Mouse (Mus musculus): ENCODE data around the gene Snai1. TPM values are rescaled to one million over a fixed set of nuclear protein-coding genes. Genes with fewer than 3 reads are reported as not detected.
A peak's percentile ranks its signal among the peaks of the same experiment; 100 is the strongest.

The Snai1 gene
- polyA plus RNA-seq, 1 experiment from 2014 or later = 2.7 TPM

- 50% methylated on average over 12 of the region's 12 CpGs for WGBS
- 0 out of 2 replicates have a peak, but pooled peaks have one; percentile 36 for ATAC-seq (replicated peaks)
- no peaks in the 10 kb centered on the region for H3K9me3 ChIP-seq
Observed at GRCm38 (mm10) chr2:167563703-167564102, 25.7 kb downstream of the Snai1 start.

GRCm38 (mm10) chr2:167564551-167565311, 26.7 kb downstream of the Snai1 start:
- no peak for ATAC-seq (replicated peaks)
- no peak overlapping the region for H3K4me2 ChIP-seq (replicated peaks)
- H3K4me1 ChIP-seq = peaks cover 12% of the 10 kb centered on the region; the same call in 1 of the 2 replicates
- 88% methylated on average over 13 of the region's 13 CpGs for WGBS
- H3K36me3 ChIP-seq = no peaks in the 10 kb centered on the region
- H3K9ac ChIP-seq (replicated peaks) = no peak overlapping the region
- H3K27me3 ChIP-seq = peaks cover 5% of the 10 kb centered on the region; the same call in 1 of the 2 replicates
- H3K27ac ChIP-seq (replicated peaks) = no peak overlapping the region
- H3K9me3 ChIP-seq = no peaks in the 10 kb centered on the region
- no peak overlapping the region for H3K4me3 ChIP-seq

More at GRCm38 (mm10) chr2:167563703-167564102, 25.7 kb downstream of the Snai1 start:
- Histone ChIP-seq H3K4me3 (no peak overlapping the region), H3K4me1 (peaks cover 17% of the 10 kb centered on the region; the same call in 1 of the 2 replicates), H3K27ac (replicated peaks) (no peak overlapping the region), H3K27me3 (peaks cover 9% of the 10 kb centered on the region; the same call in 1 of the 2 replicates), H3K9ac (replicated peaks) (no peak overlapping the region), H3K4me2 (replicated peaks) (no peak overlapping the region), H3K36me3 (no peaks in the 10 kb centered on the region)

GRCm38 (mm10) chr2:167565312-167565656, 27.3 kb downstream of the Snai1 start:
- Histone ChIP-seq H3K36me3 (no peaks in the 10 kb centered on the region), H3K9me3 (no peaks in the 10 kb centered on the region), H3K4me2 (replicated peaks) (no peak overlapping the region), H3K4me3 (no peak overlapping the region), H3K27me3 (no peaks in the 10 kb centered on the region), H3K9ac (replicated peaks) (no peak overlapping the region), H3K4me1 (peaks cover 11% of the 10 kb centered on the region; the same call in 1 of the 2 replicates), H3K27ac (replicated peaks) (no peak overlapping the region)
- WGBS = 75% methylated on average over 3 of the region's 3 CpGs
- no peak for ATAC-seq (replicated peaks)

GRCm38 (mm10) chr2:167565682-167566081, 27.7 kb downstream of the Snai1 start:
- H3K4me3 ChIP-seq = no peak overlapping the region
- no peaks in the 10 kb centered on the region for H3K9me3 ChIP-seq
- H3K4me1 ChIP-seq = peaks cover 11% of the 10 kb centered on the region; the same call in 1 of the 2 replicates
- H3K36me3 ChIP-seq = no peaks in the 10 kb centered on the region
- no peak overlapping the region for H3K27ac ChIP-seq (replicated peaks)
- no peak overlapping the region for H3K9ac ChIP-seq (replicated peaks)
- H3K4me2 ChIP-seq (replicated peaks) = no peak overlapping the region
- no peak for ATAC-seq (replicated peaks)
- H3K27me3 ChIP-seq = no peaks in the 10 kb centered on the region
- 30% methylated on average over 19 of the region's 19 CpGs for WGBS

- Histone ChIP-seq H3K36me3 (no peaks in the 10 kb centered on the region), H3K9me3 (no peaks in the 10 kb centered on the region), H3K4me2 (replicated peaks) (no peak overlapping the region), H3K4me3 (no peak overlapping the region), H3K27ac (replicated peaks) (no peak overlapping the region), H3K27me3 (no peaks in the 10 kb centered on the region), H3K4me1 (peaks cover 5% of the 10 kb centered on the region; the same call in 1 of the 2 replicates), H3K9ac (replicated peaks) (no peak overlapping the region)
- WGBS = 87% methylated on average over 9 of the region's 9 CpGs
- no peak for ATAC-seq (replicated peaks)
Observed at GRCm38 (mm10) chr2:167568112-167568511, 30.1 kb downstream of the Snai1 start.

- Histone ChIP-seq H3K27ac (replicated peaks) (no peak overlapping the region), H3K4me2 (replicated peaks) (no peak overlapping the region), H3K27me3 (no peaks in the 10 kb centered on the region), H3K9ac (replicated peaks) (no peak overlapping the region), H3K36me3 (no peaks in the 10 kb centered on the region), H3K4me1 (no peaks in the 10 kb centered on the region), H3K4me3 (no peak overlapping the region), H3K9me3 (no peaks in the 10 kb centered on the region)
- no peak for ATAC-seq (replicated peaks)
- 72% methylated on average over 13 of the region's 13 CpGs for WGBS
Observed at GRCm38 (mm10) chr2:167569934-167570651, 32.1 kb downstream of the Snai1 start.

GRCm38 (mm10) chr2:167570815-167571214, 32.8 kb downstream of the Snai1 start:
- no peak overlapping the region for H3K27ac ChIP-seq (replicated peaks)
- H3K4me1 ChIP-seq = no peaks in the 10 kb centered on the region
- no peaks in the 10 kb centered on the region for H3K9me3 ChIP-seq
- WGBS = 92% methylated on average over 6 of the region's 6 CpGs
- H3K36me3 ChIP-seq = no peaks in the 10 kb centered on the region
- no peaks in the 10 kb centered on the region for H3K27me3 ChIP-seq
- no peak for ATAC-seq (replicated peaks)
- no peak overlapping the region for H3K9ac ChIP-seq (replicated peaks)
- no peak overlapping the region for H3K4me3 ChIP-seq
- H3K4me2 ChIP-seq (replicated peaks) = no peak overlapping the region

GRCm38 (mm10) chr2:167571442-167572220, 33.6 kb downstream of the Snai1 start:
- Histone ChIP-seq H3K9ac (replicated peaks) (no peak overlapping the region), H3K27me3 (no peaks in the 10 kb centered on the region), H3K4me1 (no peaks in the 10 kb centered on the region), H3K9me3 (no peaks in the 10 kb centered on the region), H3K27ac (replicated peaks) (no peak overlapping the region), H3K4me2 (replicated peaks) (no peak overlapping the region), H3K4me3 (no peak overlapping the region), H3K36me3 (no peaks in the 10 kb centered on the region)
- 87% methylated on average over 18 of the region's 18 CpGs for WGBS
- no peak for ATAC-seq (replicated peaks)

GRCm38 (mm10) chr2:167574814-167575213, 36.8 kb downstream of the Snai1 start:
- no peaks in the 10 kb centered on the region for H3K9me3 ChIP-seq
- H3K9ac ChIP-seq (replicated peaks) = no peak overlapping the region
- no peak for ATAC-seq (replicated peaks)
- H3K4me1 ChIP-seq = no peaks in the 10 kb centered on the region
- H3K27ac ChIP-seq (replicated peaks) = no peak overlapping the region
- no peaks in the 10 kb centered on the region for H3K27me3 ChIP-seq
- H3K36me3 ChIP-seq = no peaks in the 10 kb centered on the region
- no peak overlapping the region for H3K4me2 ChIP-seq (replicated peaks)
- WGBS = 62% methylated on average over 9 of the region's 9 CpGs
- no peak overlapping the region for H3K4me3 ChIP-seq

- no peaks in the 10 kb centered on the region for H3K4me1 ChIP-seq
- no peak overlapping the region for H3K4me3 ChIP-seq
- no peak overlapping the region for H3K9ac ChIP-seq (replicated peaks)
- H3K27me3 ChIP-seq = no peaks in the 10 kb centered on the region
- H3K27ac ChIP-seq (replicated peaks) = no peak overlapping the region
- ATAC-seq (replicated peaks) = no peak
- no peaks in the 10 kb centered on the region for H3K36me3 ChIP-seq
- WGBS = 88% methylated on average over 7 of the region's 7 CpGs
- H3K4me2 ChIP-seq (replicated peaks) = no peak overlapping the region
- no peaks in the 10 kb centered on the region for H3K9me3 ChIP-seq
Observed at GRCm38 (mm10) chr2:167575581-167575980, 37.6 kb downstream of the Snai1 start.

GRCm38 (mm10) chr2:167576121-167576620, 38.2 kb downstream of the Snai1 start:
- Histone ChIP-seq H3K27me3 (no peaks in the 10 kb centered on the region), H3K4me2 (replicated peaks) (no peak overlapping the region), H3K4me3 (no peak overlapping the region), H3K27ac (replicated peaks) (no peak overlapping the region), H3K36me3 (no peaks in the 10 kb centered on the region), H3K9me3 (no peaks in the 10 kb centered on the region), H3K9ac (replicated peaks) (no peak overlapping the region), H3K4me1 (no peaks in the 10 kb centered on the region)
- ATAC-seq (replicated peaks) = no peak
- WGBS = 91% methylated on average over 8 of the region's 8 CpGs

Measured in forebrain, embryonic 15.5 days (tissue).